Mouse (Mus musculus): Measurements from ENCODE around the gene Itga4.

The Itga4 gene

DNA sequence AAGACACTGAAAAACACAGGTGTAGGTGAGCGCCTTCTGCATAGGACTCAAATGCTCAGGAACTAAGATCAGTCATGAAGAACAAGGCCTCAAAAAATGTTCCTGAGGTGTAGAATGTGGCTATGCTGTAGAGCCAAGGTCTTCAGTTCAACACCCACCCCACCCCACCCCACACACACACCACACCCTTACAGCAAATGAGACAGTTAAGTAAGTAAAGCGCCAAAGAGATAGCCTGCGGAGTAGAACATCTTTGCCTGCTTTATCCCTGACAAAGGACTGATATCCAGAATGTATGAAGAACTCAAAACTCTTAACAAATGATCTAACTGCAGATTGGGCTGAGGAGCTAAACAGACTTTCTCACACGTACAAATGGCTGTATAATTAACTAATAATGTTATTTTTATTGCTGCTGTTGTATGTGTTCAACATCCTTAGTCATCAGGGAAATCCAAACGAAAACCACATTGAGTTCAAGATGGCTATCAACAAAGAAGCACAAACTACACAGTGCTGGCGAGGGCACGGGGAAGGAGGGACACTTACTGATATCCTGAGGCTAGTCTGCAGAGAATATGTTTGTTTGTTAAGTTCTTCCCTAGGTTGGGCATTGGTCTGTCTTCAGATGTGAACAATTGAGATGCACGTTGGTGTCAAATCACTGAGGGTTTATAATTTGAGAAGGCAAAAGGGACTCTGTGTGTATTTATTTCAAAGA lies 19.3 kb upstream of the Itga4 start:
- Histone ChIP-seq H3K9me3 (ENCODE audit: low read length) (no peaks in the 10 kb centered on the region), H3K4me1 (replicated peaks; ENCODE audit: low read depth, low read length) (no peaks in the 10 kb centered on the region), H3K36me3 (ENCODE audit: insufficient read depth, low read length) (no peaks in the 10 kb centered on the region), H3K27me3 (ENCODE audit: insufficient read depth, low read length) (no peaks in the 10 kb centered on the region), H3K4me3 (replicated peaks; ENCODE audit: low read length) (no peak overlapping the region)
- no peak for TF ChIP-seq CTCF (conservative IDR thresholded peaks at IDR 0.05; ENCODE audit: low read length)
- TF ChIP-seq NANOG (IDR thresholded peaks at IDR 0.05; ENCODE audit: borderline replicate concordance, low read length): no peak
- no peak for TF ChIP-seq POU5F1 (IDR thresholded peaks at IDR 0.05; ENCODE audit: borderline replicate concordance, low read length)

DNA sequence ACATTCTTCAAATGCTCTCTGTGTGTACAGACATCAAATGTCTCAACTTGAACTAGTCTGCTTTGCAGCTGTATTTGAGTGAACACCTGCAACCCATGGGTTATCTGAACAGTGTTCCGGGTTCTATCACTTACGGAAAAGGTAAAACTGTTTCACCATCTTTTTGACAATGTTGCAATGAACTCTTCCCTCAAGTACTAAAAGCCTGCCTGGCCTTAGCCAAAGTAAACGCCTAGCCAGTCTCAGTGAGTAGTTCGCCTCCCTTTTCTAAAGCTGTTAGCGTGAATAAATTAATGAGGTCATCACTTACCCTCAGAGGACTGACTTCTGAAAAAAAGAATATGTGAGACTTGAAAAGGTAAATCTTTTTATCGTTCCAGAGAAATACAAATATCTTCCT lies 18.0 kb upstream of the Itga4 start:
- H3K4me1 ChIP-seq (replicated peaks; ENCODE audit: low read depth, low read length): peaks cover 12% of the 10 kb centered on the region
- no peak overlapping the region for H3K4me3 ChIP-seq (replicated peaks; ENCODE audit: low read length)
- H3K36me3 ChIP-seq (ENCODE audit: insufficient read depth, low read length): no peaks in the 10 kb centered on the region
- TF ChIP-seq CTCF (conservative IDR thresholded peaks at IDR 0.05; ENCODE audit: low read length) (no peak), POU5F1 (IDR thresholded peaks at IDR 0.05; ENCODE audit: borderline replicate concordance, low read length) (no peak), NANOG (IDR thresholded peaks at IDR 0.05; ENCODE audit: borderline replicate concordance, low read length) (no peak)
- H3K27me3 ChIP-seq (ENCODE audit: insufficient read depth, low read length): no peaks in the 10 kb centered on the region
- H3K9me3 ChIP-seq (ENCODE audit: low read length): no peaks in the 10 kb centered on the region

DNA sequence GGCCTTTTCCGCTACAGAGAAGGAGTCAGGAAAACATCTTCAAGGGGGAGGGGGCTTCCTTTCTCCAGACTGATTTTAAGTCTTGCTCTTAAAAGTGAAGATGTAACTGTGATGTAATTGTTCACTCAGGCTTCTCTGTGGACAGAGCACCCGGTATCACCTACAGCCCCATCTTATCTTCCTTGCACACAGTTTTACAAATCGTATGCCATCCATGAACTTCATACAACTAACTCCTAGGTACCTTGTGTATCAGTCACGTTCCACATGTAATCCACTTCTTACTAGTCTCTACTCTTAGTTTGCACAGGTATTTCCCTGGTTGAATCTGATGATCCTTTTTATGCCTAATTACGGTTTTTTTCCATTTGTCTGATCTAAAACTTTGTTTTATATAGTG lies 10.9 kb upstream of the Itga4 start:
- H3K4me3 ChIP-seq (replicated peaks; ENCODE audit: low read length): no peak overlapping the region
- H3K9me3 ChIP-seq (ENCODE audit: low read length): no peaks in the 10 kb centered on the region
- no peaks in the 10 kb centered on the region for H3K27me3 ChIP-seq (ENCODE audit: insufficient read depth, low read length)
- TF ChIP-seq POU5F1 (IDR thresholded peaks at IDR 0.05; ENCODE audit: borderline replicate concordance, low read length) (no peak), CTCF (conservative IDR thresholded peaks at IDR 0.05; ENCODE audit: low read length) (no peak), NANOG (IDR thresholded peaks at IDR 0.05; ENCODE audit: borderline replicate concordance, low read length) (no peak)
- H3K4me1 ChIP-seq (replicated peaks; ENCODE audit: low read depth, low read length): peaks cover 14% of the 10 kb centered on the region
- no peaks in the 10 kb centered on the region for H3K36me3 ChIP-seq (ENCODE audit: insufficient read depth, low read length)

DNA sequence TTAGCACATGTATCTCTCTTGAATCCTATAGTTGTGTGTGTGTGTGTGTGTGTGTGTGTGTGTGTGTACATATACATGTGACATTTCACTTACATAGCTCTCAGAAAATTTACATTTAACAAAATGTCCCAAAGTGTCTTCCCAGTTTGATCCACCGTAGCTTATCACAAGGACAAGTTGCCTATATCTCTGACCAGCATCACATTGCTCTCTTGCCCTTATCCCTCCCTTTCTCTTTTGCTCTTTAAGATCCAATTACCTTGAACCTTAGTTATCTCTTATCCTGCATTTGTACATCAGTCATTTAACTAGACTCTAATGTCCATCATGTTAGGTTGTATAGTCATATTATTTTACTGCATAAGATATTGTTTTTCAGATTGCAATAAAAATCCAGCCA lies 10.5 kb upstream of the Itga4 start:
- Histone ChIP-seq H3K36me3 (ENCODE audit: insufficient read depth, low read length) (no peaks in the 10 kb centered on the region), H3K9me3 (ENCODE audit: low read length) (no peaks in the 10 kb centered on the region), H3K4me3 (replicated peaks; ENCODE audit: low read length) (no peak overlapping the region), H3K27me3 (ENCODE audit: insufficient read depth, low read length) (no peaks in the 10 kb centered on the region), H3K4me1 (replicated peaks; ENCODE audit: low read depth, low read length) (peaks cover 14% of the 10 kb centered on the region)
- TF ChIP-seq POU5F1 (IDR thresholded peaks at IDR 0.05; ENCODE audit: borderline replicate concordance, low read length) (no peak), CTCF (conservative IDR thresholded peaks at IDR 0.05; ENCODE audit: low read length) (no peak), NANOG (IDR thresholded peaks at IDR 0.05; ENCODE audit: borderline replicate concordance, low read length) (no peak)

DNA sequence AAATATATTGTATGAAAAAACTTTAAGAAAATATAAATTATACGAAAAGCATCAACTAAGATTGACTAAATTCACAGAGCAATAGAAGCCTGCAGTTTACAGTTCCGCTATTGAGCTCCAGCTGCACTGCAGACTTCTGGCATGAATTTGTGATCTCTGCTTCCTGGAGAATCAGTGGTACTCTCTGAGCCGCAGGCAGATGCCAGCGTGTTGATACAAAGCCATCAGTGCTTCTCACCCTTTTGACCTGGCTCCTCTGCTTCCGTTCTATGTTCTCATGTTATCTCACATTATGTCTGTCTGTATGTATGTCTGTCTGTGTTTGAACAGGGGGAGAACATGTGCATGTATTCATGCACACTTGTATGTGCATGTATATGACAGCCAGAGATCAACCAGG lies 6.9 kb upstream of the Itga4 start:
- Histone ChIP-seq H3K27me3 (ENCODE audit: insufficient read depth, low read length) (no peaks in the 10 kb centered on the region; the same call in 1 of the 2 replicates), H3K9me3 (ENCODE audit: low read length) (no peaks in the 10 kb centered on the region), H3K4me3 (replicated peaks; ENCODE audit: low read length) (no peak overlapping the region), H3K36me3 (ENCODE audit: insufficient read depth, low read length) (no peaks in the 10 kb centered on the region), H3K4me1 (replicated peaks; ENCODE audit: low read depth, low read length) (no peaks in the 10 kb centered on the region)
- no peak for TF ChIP-seq NANOG (IDR thresholded peaks at IDR 0.05; ENCODE audit: borderline replicate concordance, low read length)
- no peak for TF ChIP-seq POU5F1 (IDR thresholded peaks at IDR 0.05; ENCODE audit: borderline replicate concordance, low read length)
- TF ChIP-seq CTCF (conservative IDR thresholded peaks at IDR 0.05; ENCODE audit: low read length): no peak

DNA sequence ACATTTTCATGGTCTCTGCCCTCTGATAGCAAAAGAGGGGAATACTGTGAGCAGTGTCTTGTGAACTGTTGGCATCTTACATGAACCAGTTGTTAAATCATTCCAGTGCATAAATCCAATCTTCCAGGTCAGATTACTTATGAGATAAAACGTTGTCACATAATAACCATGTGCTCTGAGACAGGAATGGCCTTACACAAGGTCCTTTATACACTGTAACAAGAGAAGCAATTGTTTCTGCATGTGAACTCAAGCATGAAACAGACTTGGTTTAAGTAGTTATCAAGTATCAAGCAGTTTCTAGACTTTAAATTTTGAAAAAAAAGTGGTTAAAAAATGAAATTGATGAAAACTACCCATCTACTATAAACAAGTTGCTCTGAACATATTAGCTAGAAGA lies 4.7 kb upstream of the Itga4 start:
- H3K4me1 ChIP-seq (replicated peaks; ENCODE audit: low read depth, low read length): peaks cover 5% of the 10 kb centered on the region; the same call in 1 of the 2 replicates
- H3K4me3 ChIP-seq (replicated peaks; ENCODE audit: low read length): no peak overlapping the region
- H3K36me3 ChIP-seq (ENCODE audit: insufficient read depth, low read length): no peaks in the 10 kb centered on the region
- no peaks in the 10 kb centered on the region for H3K9me3 ChIP-seq (ENCODE audit: low read length)
- no peak for TF ChIP-seq CTCF (conservative IDR thresholded peaks at IDR 0.05; ENCODE audit: low read length)
- TF ChIP-seq NANOG (IDR thresholded peaks at IDR 0.05; ENCODE audit: borderline replicate concordance, low read length): no peak
- no peak for TF ChIP-seq POU5F1 (IDR thresholded peaks at IDR 0.05; ENCODE audit: borderline replicate concordance, low read length)
- H3K27me3 ChIP-seq (ENCODE audit: insufficient read depth, low read length): peaks cover 13% of the 10 kb centered on the region

DNA sequence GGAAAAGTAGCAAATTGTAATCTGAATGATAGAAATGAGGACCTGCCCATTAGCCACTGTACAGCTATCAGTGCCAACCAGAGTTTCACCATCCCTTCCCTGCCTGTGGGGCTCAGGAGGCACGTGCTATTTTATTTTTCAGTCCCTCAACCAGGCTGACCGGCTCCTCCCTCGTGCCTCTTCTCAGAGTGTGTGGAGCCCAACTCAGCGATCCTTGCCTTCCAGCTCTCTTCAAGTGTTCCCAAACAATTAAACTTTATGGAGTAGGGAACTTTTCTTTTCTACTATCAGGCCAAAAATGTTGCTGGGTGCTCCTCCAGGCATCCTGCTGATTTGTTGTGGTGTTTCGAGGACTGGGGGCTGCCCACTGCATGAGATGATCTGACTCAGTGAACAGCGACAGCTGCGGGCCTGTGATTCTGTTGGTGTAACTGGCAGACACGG lies 1.4 kb upstream of the Itga4 start:
- no peak for TF ChIP-seq POU5F1 (IDR thresholded peaks at IDR 0.05; ENCODE audit: borderline replicate concordance, low read length)
- TF ChIP-seq CTCF (conservative IDR thresholded peaks at IDR 0.05; ENCODE audit: low read length): no peak
- no peak for TF ChIP-seq NANOG (IDR thresholded peaks at IDR 0.05; ENCODE audit: borderline replicate concordance, low read length)
- Histone ChIP-seq H3K9me3 (ENCODE audit: low read length) (no peaks in the 10 kb centered on the region), H3K4me3 (replicated peaks; ENCODE audit: low read length) (no peak overlapping the region), H3K36me3 (ENCODE audit: insufficient read depth, low read length) (no peaks in the 10 kb centered on the region), H3K4me1 (replicated peaks; ENCODE audit: low read depth, low read length) (peaks cover 11% of the 10 kb centered on the region; the same call in 1 of the 2 replicates), H3K27me3 (ENCODE audit: insufficient read depth, low read length) (peaks cover 30% of the 10 kb centered on the region)

DNA sequence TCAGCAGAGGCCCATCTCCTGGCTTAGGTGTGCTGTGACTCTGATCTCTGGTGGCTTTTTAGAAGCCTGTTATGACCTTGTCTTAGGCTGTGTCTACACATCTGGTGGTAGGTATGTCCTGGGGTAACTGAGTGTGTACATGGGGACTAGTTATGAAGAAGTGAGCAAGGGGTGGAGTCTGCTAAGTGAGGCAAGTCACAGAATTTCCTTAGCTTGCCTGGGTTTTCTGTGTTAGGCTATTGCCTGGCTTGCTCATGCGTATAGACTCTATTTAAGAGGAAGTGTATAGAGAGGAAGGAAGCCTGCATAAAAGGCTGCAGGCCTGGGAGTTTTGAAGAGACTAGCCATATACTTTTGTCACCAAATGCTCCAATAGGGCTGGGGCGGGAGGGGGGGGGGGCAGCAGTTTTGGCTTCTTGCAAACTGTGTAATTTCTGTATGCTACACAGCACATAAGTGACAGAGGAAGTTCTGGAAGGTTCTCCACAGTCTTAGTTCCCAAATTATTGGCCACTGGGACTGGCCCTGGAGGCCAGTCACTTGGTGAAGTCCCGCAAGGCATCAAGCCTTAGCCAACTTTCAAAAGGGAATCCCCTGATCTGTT lies 536 bp upstream of the Itga4 start:
- H3K36me3 ChIP-seq (ENCODE audit: insufficient read depth, low read length): no peaks in the 10 kb centered on the region
- H3K4me1 ChIP-seq (replicated peaks; ENCODE audit: low read depth, low read length): peaks cover 11% of the 10 kb centered on the region; the same call in 1 of the 2 replicates
- no peaks in the 10 kb centered on the region for H3K9me3 ChIP-seq (ENCODE audit: low read length)
- peak overlapping the region; percentile 81 for H3K4me3 ChIP-seq (replicated peaks; ENCODE audit: low read length)
- H3K27me3 ChIP-seq (ENCODE audit: insufficient read depth, low read length): peaks cover 30% of the 10 kb centered on the region
- TF ChIP-seq CTCF (conservative IDR thresholded peaks at IDR 0.05; ENCODE audit: low read length) (no peak), POU5F1 (IDR thresholded peaks at IDR 0.05; ENCODE audit: borderline replicate concordance, low read length) (no peak)
